Mouse (Mus musculus): ENCODE measurements around the gene Lsm14b.

Gene Lsm14b

GRCm38 (mm10) chr2:180020091-180020661, 4.6 kb upstream of the Lsm14b start:
- DNase-seq = no peak

- no peak for DNase-seq
These were observed 3.9 kb upstream of the Lsm14b start for GRCm38 (mm10) chr2:180020919-180021318.

DNA sequence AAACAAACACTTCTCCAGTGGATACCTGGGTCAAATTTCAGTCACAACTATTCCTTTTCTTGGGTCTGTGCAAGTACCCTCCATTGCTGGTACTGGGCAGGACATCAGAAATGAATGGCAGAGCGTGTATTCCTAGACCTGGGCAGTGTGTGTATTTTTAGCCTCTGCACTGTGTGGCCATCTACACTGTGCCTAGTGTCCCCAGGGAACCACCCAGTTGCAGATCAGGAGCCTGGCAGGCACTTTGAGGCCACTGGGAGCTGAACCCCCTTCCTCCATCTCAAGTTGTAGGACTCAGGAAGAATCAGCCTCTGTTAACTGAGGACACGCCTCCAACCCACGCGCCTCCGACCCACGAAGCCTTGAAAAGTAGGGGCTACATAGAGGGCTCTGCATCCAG, 2.0 kb upstream of the Lsm14b start:
- no peak for DNase-seq

DNA sequence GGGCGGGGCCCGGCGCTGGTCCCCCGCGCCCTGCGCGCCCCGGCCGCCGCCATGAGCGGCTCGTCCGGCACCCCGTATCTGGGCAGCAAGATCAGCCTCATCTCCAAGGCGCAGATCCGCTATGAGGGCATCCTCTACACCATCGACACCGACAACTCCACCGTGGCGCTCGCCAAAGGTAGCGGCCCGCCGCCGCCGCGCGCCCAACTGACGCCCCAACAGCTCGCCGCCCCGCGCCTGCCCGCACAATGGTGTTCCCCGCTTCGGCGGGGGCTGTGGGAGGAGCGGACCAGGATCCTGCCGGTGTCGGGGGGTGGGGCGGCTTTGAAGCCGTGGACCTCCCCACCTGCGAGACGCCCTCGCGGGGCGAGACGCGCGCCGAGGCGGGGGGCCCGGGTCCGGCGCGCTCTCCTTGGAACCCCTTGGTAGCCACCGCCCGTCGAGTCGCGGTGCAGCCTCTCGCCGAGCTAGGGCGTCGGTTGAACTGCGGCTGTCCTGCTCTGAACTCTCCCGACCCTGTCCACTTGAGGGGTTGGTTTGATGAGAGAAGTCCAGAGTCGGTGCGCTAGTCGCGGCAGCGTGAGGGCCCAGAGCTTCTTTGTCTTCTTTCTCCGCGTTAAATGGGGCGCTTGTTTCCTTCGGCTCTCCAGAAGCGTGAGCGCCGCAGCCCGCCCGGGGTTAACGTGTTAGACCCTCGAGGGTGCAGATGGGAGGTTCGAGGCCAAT, 511 bp downstream of the Lsm14b start:
- no peak for DNase-seq

DNA sequence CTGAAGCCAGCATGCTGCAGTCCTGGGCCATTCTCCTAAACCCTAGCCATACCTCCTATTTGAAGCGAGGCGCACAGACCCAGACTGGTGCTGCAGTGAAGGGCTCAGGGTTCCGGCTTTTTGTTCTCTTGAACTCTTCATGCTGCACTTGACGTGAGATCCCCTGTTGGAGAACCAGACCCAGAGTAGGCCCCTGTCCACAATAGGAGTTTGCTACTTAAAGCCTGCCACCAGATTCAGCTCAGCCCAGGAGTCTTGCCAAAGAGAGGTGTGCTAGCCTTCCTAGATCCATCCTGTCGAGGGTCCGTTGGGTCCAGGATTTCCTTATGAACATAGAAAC, 1.0 kb downstream of the Lsm14b start:
- DNase-seq = no peak

DNA sequence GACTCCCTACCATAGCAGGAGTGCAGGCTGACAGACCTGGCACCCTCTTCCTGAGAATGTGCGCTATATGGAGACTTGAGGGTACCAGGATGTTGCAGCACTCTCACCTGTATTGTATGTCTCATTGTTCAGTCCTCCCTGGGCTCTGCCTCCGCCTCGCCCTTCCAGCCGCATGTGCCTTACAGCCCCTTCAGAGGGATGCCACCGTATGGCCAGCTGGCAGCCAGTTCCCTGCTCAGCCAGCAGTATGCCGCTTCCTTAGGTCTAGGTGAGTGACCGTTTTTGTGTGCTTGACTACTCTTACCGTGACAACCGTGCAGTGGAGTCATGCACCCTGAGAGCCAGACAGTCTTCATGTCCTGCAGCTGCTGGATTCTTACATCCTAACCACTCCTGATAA, 3.0 kb downstream of the Lsm14b start:
- no peak for DNase-seq

- DNase-seq = peak; percentile 51
These were observed 6.5 kb downstream of the Lsm14b start for GRCm38 (mm10) chr2:180031270-180031669.

- no peak for DNase-seq
These were observed 8.1 kb downstream of the Lsm14b start for GRCm38 (mm10) chr2:180032925-180033324.

DNA sequence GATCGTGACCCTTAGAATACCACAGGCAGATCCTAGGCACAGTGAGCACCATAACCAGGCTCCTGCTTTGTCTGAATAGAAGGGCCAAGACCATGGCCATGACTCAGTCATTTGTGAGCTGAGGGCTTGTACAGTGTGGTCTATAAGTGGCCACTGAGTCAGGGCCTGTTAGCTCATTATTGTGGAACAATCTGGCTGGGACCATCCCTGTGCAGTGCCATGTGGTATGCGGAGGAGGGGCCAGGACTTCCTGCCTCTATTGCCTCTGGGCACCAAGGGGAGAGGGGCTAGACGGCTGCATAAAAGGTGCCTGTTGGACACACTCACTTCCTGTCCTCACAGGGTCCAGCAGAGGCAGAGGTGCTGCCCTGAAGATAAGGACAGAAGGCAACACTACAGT, 9.2 kb downstream of the Lsm14b start:
- no peak for DNase-seq

DNA sequence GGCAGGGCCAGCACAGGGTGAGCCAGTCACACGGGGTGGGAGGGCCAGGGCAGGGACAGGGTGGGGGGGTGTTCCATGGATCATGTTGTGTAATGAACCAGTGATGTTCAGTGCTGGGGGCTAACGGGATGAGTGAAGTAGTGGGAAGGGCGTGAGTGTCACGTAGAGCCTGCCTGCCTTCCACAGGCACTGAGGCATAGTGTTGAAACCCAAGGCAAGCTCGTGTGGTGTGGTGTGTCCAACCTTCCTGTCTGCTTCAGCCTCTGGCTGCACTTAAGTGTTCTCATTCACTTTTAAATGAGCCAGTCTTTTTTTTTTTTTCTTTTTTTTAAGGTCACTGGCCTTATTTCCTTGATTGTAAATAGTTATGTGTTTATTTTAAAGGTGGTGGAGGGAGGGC, 10.0 kb downstream of the Lsm14b start:
- no peak for DNase-seq

DNA sequence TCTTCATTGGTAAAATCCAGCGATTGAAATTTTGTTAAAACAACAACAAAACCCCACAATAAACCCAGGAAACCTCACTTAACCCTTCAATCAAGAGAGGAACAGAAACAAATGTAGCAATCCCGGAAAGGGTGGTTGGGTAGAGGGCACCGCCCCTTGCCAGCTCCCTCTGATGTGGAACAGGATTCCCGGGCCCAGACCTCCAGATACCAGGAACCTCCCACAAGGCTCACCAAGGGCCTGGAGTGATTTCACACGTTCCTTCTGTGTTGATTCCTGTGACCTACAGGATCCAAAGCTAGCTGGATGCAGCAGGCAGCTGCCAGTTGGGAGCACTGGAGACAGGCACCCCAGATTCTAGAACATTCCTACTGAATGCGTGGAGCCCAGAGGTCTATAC, 15.6 kb downstream of the Lsm14b start:
- no peak for DNase-seq

GRCm38 (mm10) chr2:180041577-180042255, 16.9 kb downstream of the Lsm14b start:
- DNase-seq = peak; percentile 59

DNA sequence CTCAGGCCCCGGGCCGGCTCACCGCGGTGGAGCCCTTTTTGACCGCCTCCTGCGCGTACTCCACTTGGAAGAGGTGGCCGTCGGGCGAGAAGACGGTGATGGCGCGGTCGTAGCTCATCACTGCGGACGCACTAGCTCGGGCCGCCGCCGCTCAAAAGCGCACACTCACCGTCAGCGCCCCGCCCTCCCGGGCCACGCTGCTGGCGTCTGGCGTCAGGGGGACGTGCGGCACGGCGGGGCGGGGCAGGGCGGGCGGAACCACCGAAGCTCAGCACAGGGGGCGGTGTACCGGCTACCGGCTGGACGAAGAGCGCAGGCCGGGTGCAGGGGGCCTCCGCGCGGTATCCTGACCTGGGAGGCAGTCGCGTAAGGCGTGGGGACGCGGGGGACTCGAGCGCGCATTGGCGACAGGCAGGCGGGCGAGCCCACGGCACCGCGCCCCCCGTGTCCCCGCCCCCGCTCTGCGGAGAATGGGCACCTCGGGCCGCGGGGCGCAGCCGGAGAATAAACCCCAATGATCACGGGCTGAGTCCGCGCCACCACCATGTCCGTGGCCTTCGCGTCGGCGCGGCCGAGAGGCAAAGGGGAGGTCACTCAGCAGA, 17.6 kb downstream of the Lsm14b start, which contains the start of the genes Psma7 and Ss18l1:
Gene Psma7, minus strand, starts transcription at position 178 of the 602 bp plus-strand sequence.
Gene Ss18l1, plus strand, starts transcription at position 254 of the 602 bp plus-strand sequence.
- DNase-seq = peak; percentile 91

DNA sequence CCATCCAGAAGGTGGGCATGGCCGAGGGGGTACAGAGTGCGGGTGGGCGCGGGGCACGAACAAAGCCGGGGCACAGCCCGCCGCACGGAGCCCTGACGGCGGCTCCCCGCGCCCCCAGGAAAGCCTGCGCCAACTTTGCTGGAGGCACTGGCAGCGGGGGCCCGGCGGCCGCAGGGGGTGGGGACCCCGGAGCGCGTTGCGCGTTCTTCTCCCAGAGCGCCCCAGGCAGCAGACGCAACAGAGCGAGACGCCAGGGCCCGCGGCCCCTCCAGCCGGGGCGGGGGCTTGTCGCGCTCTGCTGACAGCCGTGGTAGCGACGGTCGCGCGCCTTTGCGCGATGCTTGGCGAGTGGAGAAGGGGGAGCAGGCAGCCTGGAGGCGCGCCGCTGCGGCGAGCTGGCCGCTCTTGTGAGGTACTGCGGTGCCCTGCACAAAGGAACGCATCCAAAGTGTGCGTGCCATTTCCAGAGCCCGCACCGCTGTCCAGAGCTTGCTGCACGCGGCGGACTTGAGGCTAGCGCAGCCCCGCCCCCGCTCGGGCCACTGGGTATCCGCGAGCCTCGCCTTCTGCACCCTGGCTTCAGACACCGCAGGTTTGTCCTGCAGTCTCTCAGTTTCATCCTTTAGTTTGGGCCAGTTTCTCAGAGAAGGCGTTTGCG, 18.2 kb downstream of the Lsm14b start:
- peak; percentile 54 for DNase-seq

DNA sequence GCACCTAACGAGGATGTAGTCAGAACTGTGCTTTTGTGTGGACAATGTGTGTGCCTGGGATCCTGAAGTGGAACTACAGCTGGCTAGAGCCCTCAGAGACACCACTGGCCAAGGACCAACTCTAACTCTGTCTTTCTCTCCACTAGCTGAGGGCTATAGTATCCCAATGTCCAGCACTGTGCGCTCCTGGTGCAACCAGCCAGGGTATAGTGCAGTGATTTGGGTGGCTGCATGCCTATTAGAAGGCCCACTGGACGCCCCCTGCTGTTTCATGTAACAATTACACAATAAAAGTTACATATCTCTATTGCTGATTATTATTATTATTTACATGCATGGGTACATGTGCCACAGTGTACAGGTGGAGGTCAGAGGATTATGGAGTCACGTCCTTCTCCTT, 20.5 kb downstream of the Lsm14b start:
- DNase-seq = no peak

DNA sequence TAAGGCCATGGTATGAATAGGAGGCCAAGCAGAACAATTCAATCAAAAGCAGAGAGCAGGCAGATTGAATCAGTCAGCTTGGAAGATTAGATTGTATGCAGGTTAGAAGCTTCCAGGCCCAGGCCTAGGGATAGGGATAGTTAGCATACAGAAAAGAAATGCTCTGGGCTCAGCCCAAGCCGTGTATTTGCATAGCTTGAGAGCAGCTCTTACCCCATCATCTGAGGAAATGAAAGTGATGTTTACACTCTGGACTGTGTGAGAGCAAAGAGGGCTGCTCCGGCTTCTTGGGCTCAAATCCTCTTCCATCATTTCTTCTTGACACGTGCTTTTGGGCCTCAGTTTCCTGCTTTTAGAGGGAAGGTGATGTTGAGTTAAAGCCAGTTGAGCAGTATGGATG, 22.8 kb downstream of the Lsm14b start:
- DNase-seq = no peak

- no peak for DNase-seq
These were observed 23.3 kb downstream of the Lsm14b start for GRCm38 (mm10) chr2:180047980-180048635.

GRCm38 (mm10) chr2:180050986-180051385, 26.2 kb downstream of the Lsm14b start:
- DNase-seq = peak; percentile 89

- DNase-seq = no peak
These were observed 27.4 kb downstream of the Lsm14b start for GRCm38 (mm10) chr2:180051986-180052733.

GRCm38 (mm10) chr2:180053001-180053400, 28.2 kb downstream of the Lsm14b start:
- peak; percentile 57 for DNase-seq

DNA sequence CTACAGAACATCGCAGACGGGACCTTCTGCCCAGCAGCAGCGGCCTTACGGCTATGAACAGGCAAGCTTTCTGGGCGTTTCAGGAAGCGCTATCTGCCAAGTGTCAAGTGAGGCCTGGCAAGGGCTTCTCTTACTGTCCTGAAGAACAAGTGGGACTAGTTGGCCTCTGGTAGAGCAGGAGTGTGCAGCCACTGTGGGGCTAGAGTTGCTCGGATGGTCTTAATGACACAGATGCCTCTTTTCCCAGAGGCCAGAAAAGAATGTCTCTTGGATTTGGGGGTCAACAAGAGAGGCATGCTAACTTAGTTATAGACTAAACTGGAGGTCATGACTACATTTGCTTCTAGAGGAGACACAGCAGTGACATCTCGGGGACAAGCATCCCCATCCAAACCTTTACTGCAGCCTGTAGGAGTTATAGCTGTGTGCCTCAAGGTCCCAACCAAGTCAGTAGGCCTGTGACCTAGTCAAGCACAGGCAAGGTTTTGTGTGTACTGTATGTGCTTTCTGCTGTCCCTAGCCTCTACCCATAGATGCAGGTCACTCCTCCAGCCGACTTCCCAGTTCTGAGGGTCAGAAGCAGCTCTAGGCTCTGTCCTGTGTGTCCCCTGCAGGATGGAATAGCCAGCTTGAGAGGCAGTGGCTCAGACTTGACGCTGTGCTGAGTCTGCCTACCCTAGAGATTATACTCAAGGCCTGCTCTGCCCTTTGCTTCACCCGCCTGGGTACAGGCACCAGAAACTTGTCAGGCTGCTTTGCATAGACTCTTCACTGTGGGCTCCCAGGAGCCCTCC, 38.7 kb downstream of the Lsm14b start:
- no peak for DNase-seq
